Mouse (Mus musculus) bone marrow macrophage, adult 2 months (primary cell): ENCODE results near the gene Slc25a41. TPM values are rescaled to one million over a fixed set of nuclear protein-coding genes. Genes with fewer than 3 reads are reported as not detected.
A peak's percentile ranks its signal among the peaks of the same experiment; 100 is the strongest.

Experiments used
- H3K27ac ChIP-seq: 2 replicates; pipeline ENCODE4 v1.5.1; 2012; ENCODE audit warnings: low read depth, low read length; ENCODE audit not compliant: insufficient read depth
- H3K4me1 ChIP-seq: 2 replicates; pipeline ENCODE4 v1.6.1; 2012; ENCODE audit warnings: low read length; ENCODE audit not compliant: control insufficient read depth, insufficient read depth
- H3K4me3 ChIP-seq: 2 replicates; pipeline ENCODE4 v1.5.1; 2012; ENCODE audit warnings: mild to moderate bottlenecking, low read length, moderate library complexity; ENCODE audit not compliant: insufficient read depth
- CTCF ChIP-seq: IDR thresholded peaks from 2 replicates; pipeline ENCODE4 v1.5.1; 2012; ENCODE audit warnings: low read depth, mild to moderate bottlenecking, low read length, moderate library complexity
- POLR2A ChIP-seq: IDR thresholded peaks from 2 replicates; pipeline ENCODE4 v1.6.1; 2012; ENCODE audit warnings: mild to moderate bottlenecking, low read depth, low read length, borderline replicate concordance
- polyA plus RNA-seq: library from polyadenylated mRNA; stranded (reverse); fragments of >200 nt; gene quantifications from 2 replicates; pipeline ENCODE4 v1.2.4, GENCODE M21; 2012; ENCODE audit not compliant: missing spikeins, insufficient read depth, insufficient read length

The Slc25a41 gene
- polyA plus RNA-seq, 1 experiment, result not detected

DNA sequence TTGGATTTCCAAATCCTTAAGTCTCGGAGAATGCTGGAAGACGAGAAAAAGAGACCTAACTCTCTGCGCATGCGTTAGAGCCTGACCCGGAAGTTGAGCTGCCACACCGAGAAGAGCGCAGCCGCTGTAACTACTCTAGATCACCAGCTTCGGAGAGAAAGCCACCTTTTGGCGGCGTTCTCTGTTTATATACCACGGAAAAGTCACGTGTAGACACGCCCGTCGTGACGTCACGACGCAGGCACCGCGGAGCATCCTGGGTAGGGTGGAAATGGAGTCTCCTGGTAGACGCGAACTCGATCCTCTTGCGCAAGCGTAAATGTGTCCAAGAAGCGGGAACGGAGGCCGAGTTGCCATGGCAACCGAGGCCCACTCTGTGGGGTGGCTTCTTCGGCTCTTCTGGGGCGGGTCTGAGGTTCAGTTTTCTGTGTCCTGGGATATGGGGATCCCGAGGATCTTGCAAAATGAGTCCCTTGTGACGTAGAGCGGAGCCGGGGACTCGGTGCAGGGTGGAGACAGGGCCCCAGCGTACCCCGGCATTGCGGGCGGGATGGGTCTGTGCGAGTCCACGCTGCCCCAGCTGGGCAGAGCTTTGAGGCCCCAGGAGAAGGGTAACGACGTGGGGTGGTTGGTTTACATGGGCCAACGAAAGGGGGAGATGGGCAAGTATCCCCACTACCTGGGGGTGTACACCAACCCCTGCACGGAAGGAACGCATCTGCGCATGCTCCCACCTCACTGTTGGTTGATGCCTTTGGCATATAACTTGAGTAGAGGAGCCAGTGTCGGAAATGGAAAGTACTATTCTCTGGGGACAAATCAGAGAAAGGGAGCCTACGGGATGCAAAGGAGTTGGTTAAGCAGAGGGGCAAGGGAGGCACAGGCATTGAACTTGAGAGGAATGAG lies 30.0 kb downstream of the Slc25a41 start, which contains the start of the genes Gtf2f1 and Gm17949:
TSS of gene Gtf2f1 (minus strand) at position 53 of the 906 bp plus-strand sequence.
TSS of gene Gm17949 (plus strand) at position 234 of the 906 bp plus-strand sequence.
- peak within 1 kb of the TSS; percentile 66 for H3K27ac ChIP-seq
- TF ChIP-seq POLR2A, result 0 out of 2 replicates have a peak, but pooled peaks have one; percentile 70
- no peak for TF ChIP-seq CTCF
- H3K4me3 ChIP-seq, result peak within 1 kb of the TSS; percentile 82
- H3K4me1 ChIP-seq, result peaks cover 13% of the 10 kb centered on the region

DNA sequence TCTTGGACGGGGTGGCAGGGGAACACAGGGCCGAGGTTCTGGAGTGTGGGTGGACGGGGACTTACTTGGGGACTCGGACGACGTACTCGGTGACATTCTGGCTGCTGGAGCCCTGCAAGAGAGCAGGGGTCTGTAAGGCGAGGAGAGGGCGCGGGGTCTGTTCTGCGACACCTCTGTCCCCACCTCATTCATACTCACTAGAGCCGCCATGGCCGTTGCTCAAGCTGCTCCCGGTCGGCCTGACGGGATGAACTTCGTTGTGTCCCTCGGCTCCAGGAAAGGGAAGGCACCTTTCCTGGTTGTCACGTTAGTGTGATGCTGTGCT lies 30.6 kb downstream of the Slc25a41 start:
- TF ChIP-seq POLR2A, result no peak
- TF ChIP-seq CTCF, result no peak
- H3K27ac ChIP-seq, result peak overlapping the region; percentile 66
- peak overlapping the region; percentile 79 for H3K4me3 ChIP-seq
- peaks cover 10% of the 10 kb centered on the region for H3K4me1 ChIP-seq

DNA sequence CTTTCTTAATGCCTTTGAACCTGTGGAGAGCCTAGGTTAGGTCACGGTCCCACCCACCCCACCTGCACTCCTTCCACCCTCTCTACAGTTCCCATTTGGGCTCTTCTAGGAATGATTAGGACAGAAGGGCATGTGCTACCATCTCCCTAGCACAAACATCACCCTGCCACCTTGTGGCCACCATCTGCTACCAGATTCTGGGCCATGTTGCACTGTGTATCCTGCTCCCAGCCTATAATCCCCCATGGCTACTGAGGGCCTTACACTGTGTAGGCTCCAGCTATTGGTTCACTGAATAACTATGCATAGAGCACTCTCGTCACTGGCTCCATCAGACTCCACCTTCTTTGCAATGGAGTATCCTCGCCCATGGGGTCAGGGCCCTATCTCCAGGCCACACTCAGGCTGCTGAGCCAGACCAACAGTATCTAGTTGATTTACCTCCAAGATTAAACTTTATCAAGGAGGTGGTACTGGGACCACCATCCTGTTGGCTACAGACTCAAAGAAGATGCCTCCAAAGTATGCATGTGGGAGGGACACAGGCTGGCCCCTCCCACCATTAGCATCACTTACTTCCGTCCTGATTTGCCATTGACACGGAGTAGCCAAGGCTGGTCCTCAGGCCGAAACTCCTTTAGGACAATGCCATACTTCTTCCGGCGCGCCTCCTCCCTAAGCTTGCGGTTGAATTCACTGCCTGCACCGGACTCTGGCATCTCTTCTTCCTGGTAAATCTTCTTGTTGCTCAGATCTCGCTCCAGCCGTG lies 34.1 kb downstream of the Slc25a41 start:
- Histone ChIP-seq H3K27ac (no peak overlapping the region), H3K4me1 (peaks cover 10% of the 10 kb centered on the region), H3K4me3 (no peak overlapping the region)
- TF ChIP-seq CTCF, result no peak
- TF ChIP-seq POLR2A, result no peak

DNA sequence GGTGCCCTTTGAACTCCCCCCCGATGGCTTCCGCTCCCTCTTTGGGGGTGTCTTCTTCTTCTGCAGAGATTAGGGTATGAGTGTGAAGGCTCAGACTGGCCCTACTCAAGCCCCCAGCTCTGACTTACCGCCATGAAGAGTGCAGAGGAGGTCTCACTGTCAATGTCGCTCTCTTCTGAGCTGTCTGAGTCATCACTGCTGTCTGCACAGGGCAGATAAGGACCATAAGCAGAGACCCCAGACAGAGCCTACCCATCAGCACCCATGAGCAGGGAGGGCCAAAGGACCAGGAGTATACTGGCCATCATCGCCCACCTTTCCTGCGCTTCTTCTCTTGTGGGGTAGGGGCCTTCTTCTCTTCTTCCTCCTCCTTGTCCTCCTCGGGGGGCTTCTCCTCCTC lies 37.5 kb downstream of the Slc25a41 start:
- H3K4me1 ChIP-seq, result no peaks in the 10 kb centered on the region
- no peak overlapping the region for H3K4me3 ChIP-seq
- TF ChIP-seq CTCF (no peak), POLR2A (no peak)
- no peak overlapping the region for H3K27ac ChIP-seq

DNA sequence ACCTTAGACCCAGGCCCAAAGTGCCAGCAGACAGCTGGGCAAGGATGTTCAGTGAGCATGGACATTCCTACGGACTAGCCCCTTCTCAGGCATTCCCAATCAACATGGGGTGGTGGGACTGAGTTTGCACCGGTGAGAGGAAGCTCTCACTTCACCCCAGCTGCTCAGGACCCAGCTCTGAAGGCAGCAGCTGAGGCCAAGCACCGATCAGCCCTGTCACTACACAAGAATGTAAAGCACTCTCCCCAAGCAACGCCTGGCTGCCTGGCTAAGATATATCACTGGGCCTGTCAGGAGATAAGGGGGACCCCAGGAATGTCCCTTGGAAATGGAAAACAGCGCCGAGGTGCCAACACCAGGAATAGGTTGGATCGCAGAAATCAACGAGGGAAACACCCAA lies 40.2 kb downstream of the Slc25a41 start:
- Histone ChIP-seq H3K4me1 (no peaks in the 10 kb centered on the region; the same call in 1 of the 2 replicates), H3K27ac (no peak overlapping the region)

DNA sequence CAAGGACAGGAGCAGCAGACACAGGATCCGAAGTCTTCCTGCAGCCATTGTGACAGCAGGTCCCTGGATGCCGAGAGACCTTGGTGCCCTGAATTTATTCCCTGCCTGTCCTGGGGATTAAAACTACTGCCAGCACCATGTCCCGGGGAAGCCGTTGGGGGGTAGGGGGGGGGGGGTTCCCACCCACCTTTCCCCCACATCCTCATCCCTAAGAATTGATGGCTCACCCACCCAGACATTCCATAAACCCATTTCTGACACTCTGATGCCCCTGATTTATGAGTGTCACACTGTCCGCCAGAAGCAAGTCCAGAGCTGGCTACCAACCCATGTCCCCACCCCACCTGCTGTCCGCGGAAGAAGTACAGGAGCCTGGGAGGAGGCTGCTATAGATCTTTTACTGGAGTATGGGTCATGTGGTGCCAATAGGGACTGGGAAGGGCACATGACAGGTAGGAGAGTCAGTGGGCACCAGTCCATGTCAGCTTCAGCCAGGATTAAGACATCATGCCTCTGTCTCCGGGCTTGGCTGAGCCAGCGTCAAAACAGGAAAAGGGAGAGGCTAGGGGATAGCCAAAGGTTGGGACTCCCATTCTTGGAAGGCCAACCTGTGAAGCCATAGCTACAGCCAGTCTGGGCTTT lies 41.4 kb downstream of the Slc25a41 start, which contains the start of gene Pspn:
TSS of gene Pspn (minus strand) at position 51 of the 642 bp plus-strand sequence.
- no peaks in the 10 kb centered on the region; the same call in 1 of the 2 replicates for H3K4me1 ChIP-seq
- no peak within 1 kb of the TSS for H3K4me3 ChIP-seq
- H3K27ac ChIP-seq, result no peak within 1 kb of the TSS
- TF ChIP-seq POLR2A (no peak), CTCF (no peak)

More for the DNA sequence above, 40.2 kb downstream of the Slc25a41 start:
- TF ChIP-seq POLR2A (no peak), CTCF (no peak)
- H3K4me3 ChIP-seq, result no peak overlapping the region

DNA sequence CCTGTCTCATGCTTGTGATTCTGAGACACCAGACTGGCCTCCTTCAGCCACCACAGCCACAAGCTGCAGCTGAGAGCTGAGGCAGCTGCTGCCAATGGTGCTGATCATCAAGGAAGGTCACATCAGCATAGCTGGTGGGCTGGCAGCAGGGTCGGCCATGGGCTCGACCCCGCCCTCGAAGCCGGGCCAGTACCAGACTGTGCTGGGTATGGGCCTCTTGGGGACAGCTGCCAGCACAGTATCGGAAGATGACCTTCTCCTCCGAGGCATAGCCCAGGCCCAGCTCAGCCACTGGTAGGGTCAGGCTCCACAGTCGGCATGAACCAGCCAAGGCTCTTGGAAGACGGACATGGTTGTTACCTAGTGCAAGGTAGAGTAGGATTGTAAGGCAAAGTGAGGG lies 42.0 kb downstream of the Slc25a41 start:
- TF ChIP-seq CTCF, result no peak
- TF ChIP-seq POLR2A, result no peak
- H3K4me1 ChIP-seq, result no peaks in the 10 kb centered on the region; the same call in 1 of the 2 replicates
- no peak overlapping the region for H3K4me3 ChIP-seq
- no peak overlapping the region for H3K27ac ChIP-seq

DNA sequence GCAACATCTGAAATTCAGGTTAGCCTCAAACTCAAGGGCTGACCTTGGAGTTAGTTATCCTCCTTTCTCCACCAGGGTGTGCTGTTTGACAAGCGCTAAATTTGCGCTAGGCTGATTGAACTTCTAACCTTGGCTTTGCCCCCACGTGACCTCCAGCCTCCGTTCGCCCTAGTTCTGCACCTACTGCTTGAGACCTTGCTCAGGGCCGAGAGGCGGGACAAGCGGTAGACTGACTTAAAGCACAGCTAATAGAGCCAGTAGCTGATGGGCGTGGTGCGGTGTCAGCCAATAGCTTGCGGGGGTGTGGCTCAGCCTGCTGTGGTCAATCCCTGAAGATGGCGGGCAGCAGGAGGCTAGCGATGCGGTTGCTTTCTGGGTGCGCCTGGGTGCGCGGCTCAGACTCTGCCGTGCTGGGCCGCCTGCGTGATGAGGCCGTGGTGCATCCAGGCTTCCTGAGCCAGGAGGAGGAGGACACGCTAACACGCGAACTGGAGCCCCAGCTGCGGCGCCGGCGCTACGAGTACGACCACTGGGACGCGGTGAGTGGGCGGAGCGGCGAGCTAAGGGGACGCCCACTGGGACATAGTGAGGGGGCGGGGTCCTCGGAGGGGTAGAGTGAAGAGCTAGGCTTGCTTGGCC lies 44.3 kb downstream of the Slc25a41 start, which contains the start of gene Alkbh7:
TSS of gene Alkbh7 (plus strand) at position 311 of the 639 bp plus-strand sequence.
- Histone ChIP-seq H3K4me3 (peak within 1 kb of the TSS; percentile 81), H3K4me1 (no peaks in the 10 kb centered on the region; the same call in 1 of the 2 replicates), H3K27ac (no peak within 1 kb of the TSS)
- no peak for TF ChIP-seq POLR2A
- TF ChIP-seq CTCF, result no peak

DNA sequence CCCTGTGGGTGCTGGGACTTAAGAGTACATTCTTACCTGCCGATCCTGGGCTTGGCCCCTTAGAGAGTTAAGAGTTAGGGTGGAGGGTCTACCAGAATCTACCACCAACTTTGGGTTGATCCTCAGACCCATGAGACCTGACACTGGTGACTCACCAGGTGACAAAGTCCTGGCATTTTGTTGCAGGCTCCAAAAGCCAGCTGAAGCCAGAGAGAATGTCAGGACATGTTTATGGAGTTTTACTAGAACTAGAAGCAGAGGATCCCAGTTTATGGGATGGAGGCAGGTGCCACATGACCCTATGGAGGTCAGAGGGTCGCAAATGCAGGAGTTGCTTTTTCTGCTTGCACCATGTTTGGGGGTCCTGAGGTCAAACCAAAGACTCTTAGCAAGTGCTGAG lies 44.9 kb downstream of the Slc25a41 start:
- Histone ChIP-seq H3K4me3 (no peak overlapping the region), H3K4me1 (peaks cover 2% of the 10 kb centered on the region; the same call in 1 of the 2 replicates), H3K27ac (no peak overlapping the region)
- TF ChIP-seq POLR2A (no peak), CTCF (no peak)
